Mouse (Mus musculus): ENCODE data around the gene Tmem26.
A peak's percentile ranks its signal among the peaks of the same experiment; 100 is the strongest.
"Not testable (repeated sequence)": the region's sequence is repeated elsewhere in the genome, so short reads cannot be mapped to it uniquely, and the experiment has no call there.

Gene Tmem26

DNA sequence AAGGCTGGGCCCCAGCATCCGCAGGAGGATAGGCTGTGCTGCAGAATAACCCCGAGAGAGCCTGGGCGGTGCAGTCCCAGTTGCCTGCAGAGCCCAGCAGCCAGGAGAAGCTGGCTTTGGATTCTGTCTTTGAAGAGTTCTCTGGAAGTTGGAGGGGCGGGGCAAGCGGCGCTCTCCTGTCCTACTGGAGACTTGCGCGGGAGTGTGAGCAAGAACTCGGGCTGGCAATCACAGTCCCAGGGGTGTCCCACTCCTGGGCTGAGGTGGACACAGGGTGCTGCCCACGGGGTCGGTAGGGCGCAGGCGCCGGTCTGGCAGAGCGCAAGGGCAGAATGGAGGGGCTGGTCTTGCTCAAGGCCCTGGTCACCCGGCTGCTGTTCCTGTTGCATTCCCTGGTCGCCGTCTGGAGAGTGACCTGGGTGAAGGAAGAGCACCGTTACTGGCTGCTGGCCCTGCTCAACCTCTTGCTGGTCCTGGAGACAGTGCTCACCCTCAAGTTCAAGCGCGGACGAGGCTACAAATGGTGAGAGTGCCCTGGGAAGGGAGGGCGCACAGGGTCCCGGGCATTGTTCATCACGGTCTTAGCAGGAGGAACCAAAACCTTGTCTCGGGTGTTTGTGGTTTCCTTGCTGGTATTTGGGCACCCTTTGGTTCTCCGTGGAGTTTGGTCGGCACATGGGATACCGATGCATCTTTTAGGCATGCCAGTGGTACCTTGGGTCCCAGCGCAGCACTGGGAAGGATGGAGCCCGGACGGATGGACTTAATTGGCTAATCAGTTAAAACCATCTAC, at the start of gene Tmem26:
Gene Tmem26, plus strand, starts transcription at position 79 of the 793 bp plus-strand sequence.
- DNase-seq, result peak; percentile 65

DNA sequence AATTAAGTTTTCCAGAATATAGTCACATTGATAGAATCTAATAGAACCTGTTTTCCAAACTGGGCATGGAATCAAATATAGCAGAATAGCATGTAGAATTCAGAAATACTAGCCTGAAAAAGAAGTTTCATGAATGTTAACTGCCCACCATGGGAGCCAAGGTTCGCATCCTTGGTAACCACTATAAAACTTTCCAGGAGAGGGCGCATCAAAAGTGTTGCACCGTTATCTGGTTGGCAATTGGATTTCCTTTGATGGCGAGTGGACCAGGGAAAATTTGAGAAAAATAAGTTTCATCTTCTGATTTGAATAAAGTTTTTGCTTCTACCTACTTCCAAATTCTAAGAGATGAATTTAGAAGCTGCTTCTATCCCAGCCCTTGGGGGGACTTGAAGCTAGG, 44.8 kb upstream of the Tmem26 start:
- DNase-seq, result no peak

- no peak for DNase-seq
Observed at GRCm38 (mm10) chr10:68681233-68681632, 42.2 kb upstream of the Tmem26 start.

- DNase-seq, result no peak
Observed at GRCm38 (mm10) chr10:68685510-68685909, 37.9 kb upstream of the Tmem26 start.

GRCm38 (mm10) chr10:68691116-68691515, 32.3 kb upstream of the Tmem26 start:
- no peak for DNase-seq

- no peak for DNase-seq
Observed at GRCm38 (mm10) chr10:68692401-68692800, 31.0 kb upstream of the Tmem26 start.

- DNase-seq, result no peak
Observed at GRCm38 (mm10) chr10:68695760-68696336, 27.6 kb upstream of the Tmem26 start.

- no peak for DNase-seq
Observed at GRCm38 (mm10) chr10:68704268-68704667, 19.2 kb upstream of the Tmem26 start.

GRCm38 (mm10) chr10:68705471-68706036, 17.9 kb upstream of the Tmem26 start:
- DNase-seq, result no peak

DNA sequence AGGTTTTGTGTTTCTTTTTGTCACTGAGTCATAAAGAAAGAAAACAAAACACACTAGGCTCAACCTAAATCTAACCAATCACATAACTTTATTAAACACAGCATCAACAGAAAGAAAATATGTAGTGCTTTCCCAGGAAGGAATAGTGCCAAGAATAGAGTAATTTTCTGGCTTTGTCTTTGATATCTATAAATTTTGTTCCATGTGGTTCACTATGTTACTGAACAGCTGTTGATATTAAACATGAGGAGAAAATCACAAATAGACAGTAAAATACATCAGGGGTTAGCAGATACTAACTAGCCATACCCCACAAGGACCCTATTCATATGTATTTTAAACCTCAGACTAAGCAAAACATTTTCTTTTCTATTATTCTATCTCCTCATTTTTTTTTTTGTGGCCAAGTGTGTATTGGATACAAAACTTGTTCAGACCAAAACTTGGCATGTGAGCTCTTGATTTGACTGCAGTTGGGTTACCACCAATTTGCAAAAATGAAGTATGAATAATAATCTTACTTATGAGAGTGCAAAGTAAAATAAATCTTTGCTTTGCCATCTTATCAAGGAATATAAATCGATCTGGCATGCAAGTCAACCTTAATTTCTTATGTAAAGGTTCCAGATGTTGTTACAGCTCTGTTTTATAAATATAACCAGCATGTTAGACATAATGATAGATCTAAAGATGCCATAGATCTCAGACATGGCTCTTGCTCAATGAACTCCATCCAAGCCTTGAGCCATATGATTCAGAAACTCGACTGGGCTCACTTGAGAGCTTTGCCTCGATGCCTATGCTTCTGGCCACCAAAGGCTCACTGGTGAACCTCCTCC, 16.2 kb upstream of the Tmem26 start:
- no peak for DNase-seq

GRCm38 (mm10) chr10:68712926-68713325, 10.5 kb upstream of the Tmem26 start:
- no peak for DNase-seq

- DNase-seq, result no peak
Observed at GRCm38 (mm10) chr10:68714302-68714701, 9.1 kb upstream of the Tmem26 start.

DNA sequence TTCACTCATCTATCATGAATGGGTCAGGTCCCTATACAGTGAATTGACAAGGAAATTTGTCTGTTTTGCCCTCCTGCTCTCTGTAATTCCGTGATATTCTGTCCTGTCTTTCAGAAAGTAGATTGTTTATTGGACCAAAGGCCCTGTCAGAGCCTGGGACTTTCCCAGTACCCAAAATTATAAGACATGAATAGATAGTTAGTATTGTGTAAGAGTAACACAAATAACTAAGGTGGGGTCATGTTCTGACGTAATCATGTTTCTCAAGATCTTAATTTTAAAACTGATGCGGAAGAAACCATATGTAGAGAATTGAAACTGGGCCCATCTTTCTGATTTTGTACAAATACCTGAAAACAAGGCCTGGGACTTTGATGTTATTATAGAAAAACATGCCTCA, 8.1 kb upstream of the Tmem26 start:
- no peak for DNase-seq

DNA sequence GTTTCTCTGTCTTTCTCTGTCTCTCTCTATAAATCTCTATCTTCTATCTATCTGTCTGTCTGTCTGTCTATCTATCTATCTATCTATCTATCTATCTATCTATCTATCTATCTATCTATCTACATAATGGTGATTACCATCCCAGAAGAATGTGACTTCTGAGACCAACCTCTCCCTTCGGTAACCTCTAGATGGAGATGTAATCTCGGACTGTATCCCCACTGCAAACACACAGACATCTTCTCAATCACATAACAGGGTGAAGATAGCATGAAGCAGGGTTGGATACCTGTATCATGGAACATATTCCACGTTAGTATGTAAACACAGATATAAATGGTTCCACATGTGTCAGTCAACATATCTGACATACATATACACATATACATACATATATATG, 5.1 kb upstream of the Tmem26 start:
- no peak for DNase-seq

- DNase-seq, result peak; percentile 52 to 61
Observed at GRCm38 (mm10) chr10:68720887-68721400, 2.5 kb upstream of the Tmem26 start.

GRCm38 (mm10) chr10:68723015-68723414, 431 bp upstream of the Tmem26 start:
- DNase-seq, result no peak

DNA sequence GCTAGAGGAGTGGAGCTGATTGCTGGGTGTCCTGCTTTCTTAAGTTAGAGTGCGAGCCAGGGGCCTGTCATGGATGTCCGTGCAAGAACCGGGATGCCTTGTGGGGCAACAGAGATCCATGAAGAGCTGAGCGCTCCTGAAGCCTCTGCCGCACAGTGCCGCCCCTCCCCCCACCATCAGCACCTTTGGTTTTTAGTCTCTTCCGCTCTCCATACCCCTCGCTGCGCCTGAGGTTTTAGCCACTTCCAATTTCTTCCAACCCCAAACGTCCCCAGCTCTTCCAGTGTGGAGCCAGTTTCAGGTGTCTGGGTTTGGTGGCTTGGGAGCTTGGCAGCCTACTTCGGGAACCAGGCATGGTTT, 895 bp downstream of the Tmem26 start:
- peak; percentile 49 to 53 for DNase-seq

DNA sequence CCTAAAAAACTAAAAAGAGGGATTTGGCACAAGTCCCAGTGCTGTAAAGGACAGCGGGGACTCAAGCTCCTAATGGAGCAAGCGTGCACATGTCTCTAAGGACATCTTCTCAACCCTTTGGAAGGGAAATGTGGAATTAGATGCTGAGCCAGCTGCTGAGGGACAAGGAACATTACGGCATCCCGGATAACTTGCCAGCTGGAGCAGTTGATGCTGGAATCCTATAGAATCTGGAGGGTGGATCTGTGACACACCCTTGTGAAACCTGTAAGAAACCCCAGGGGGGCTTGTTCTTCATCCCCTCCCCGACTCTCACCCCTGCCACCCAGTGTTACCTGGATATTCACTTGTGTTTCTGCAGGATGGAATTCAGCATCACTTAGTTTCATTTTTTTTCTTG, 4.0 kb downstream of the Tmem26 start:
- no peak for DNase-seq

GRCm38 (mm10) chr10:68735621-68736020, 12.2 kb downstream of the Tmem26 start:
- DNase-seq, result no peak

DNA sequence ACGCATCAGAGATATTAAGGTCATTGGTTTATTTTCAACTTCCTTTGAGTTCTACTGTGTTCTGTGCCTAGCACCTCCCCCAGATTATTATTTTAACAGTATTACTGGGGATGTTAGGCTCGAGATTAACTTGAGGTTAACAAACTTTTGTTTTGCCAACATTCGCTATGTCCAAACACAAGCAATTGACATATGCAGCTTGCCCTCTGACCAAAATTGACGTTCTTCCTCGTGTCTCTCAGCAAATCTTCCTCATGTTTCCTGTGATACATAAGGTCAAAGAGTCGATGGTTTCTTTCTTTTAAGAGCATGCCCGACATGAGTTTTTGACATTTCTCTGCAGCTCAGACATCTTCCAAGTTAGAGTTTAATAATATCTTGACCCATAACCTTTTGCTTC, 13.9 kb downstream of the Tmem26 start:
- DNase-seq, result peak; percentile 31 to 46

DNA sequence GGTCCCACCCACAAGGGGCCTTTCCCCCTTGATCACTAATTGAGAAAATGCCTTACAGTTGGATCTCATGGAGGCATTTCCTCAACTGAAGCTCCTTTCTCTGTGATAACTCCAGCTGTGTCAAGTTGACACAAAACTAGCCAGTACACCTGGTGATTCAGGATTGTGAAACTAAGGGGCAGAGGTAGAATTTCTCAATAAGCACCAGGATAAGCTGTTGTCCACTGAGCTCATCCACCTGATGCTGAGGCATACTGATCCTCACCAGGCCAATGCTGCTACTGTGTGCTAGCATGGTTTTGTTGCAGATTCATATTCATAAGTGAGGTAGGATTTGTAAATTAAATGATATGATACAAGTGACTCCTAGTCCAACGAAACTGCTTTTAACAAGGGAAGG, 15.5 kb downstream of the Tmem26 start:
- not testable (repeated sequence) for DNase-seq

- DNase-seq, result no peak
Observed at GRCm38 (mm10) chr10:68740251-68740650, 16.8 kb downstream of the Tmem26 start.

DNA sequence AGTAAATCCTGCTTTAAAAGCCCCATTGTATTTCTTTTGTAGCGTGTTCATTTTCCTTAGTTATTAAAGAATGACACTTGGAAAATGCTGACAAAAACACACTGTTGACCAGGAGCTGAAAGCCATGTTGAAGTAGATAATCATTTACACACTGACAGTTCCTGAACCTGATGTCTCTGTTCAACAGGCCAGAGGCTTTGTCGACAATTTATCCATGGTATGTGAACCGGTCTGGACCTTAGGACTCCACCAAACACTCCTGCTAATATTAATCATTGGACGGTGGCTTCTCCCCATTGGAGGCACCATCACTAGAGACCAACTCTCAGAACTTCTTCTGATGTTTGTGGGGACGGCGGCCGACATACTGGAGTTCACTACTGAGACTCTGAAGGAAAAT, 27.5 kb downstream of the Tmem26 start:
- peak in 1 of 2 experiments; percentile 29 for DNase-seq
